Mouse (Mus musculus) cerebellum, adult 9-10 months (tissue): ENCODE results near the gene Ybx1.
A peak's percentile ranks its signal among the peaks of the same experiment; 100 is the strongest.

Experiments used
- DNase-seq: peaks from one replicate; pipeline ENCODE4 v3.0.0; 2022

Gene Ybx1

DNA sequence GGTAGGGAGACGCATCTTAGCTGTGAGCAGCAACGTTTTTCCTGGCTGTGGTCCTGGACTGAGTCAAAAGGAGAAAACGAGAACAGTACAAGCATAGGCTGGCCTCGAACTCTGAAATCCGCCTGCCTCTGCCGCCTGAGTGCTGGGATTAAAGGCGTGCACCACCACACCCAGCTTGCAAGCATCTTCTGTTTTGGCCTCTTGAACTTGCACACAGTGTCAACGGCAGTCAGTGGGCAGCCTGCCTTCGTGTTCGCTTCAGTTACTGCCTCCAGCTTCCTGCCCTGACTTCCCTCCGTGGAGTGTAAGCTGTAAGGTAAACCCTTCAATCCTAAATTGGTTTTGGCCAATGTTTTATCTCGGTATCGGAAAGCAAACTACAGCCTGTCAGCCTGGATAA, 27.8 kb downstream of the Ybx1 start:
- no peak for DNase-seq

DNA sequence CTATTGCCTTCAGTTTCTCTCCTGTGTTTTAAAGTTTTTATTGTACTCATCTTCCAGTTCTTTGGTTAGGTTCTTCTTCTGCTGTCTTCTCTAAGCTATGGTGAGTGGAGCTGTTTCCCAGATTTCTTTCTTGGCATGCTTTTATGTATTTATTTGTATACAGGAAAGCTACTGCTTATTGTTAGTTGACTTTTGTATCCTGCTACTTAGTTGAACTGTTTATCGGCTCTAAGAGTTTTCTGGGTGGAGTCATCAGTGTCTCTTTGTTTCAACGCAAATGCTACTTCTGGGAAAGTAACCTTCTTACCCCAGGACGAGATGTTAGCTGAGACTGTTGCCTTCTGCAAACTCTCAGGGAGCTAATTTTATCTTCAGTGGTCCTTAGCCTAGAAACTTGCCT, 30.9 kb downstream of the Ybx1 start:
- DNase-seq, result no peak

DNA sequence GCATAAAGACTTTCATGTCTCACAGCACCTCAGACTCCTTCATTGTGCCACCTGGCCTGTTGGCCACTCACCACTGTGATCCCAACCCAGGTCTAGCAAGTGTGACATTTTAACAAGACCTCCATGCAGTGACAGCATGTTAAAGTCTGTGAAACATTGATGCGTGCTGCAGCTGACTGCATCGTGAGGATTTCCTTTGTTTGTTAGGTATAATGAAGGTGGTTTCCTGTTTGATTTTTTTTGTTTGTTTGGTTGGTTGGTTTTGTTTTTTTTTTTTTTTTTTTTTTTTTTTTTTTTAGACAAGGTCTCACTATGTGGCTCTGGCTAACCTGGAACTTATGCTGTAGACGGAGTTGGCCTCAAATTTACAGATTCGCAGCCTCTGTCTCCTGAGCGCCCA, 31.9 kb downstream of the Ybx1 start:
- DNase-seq, result no peak

DNA sequence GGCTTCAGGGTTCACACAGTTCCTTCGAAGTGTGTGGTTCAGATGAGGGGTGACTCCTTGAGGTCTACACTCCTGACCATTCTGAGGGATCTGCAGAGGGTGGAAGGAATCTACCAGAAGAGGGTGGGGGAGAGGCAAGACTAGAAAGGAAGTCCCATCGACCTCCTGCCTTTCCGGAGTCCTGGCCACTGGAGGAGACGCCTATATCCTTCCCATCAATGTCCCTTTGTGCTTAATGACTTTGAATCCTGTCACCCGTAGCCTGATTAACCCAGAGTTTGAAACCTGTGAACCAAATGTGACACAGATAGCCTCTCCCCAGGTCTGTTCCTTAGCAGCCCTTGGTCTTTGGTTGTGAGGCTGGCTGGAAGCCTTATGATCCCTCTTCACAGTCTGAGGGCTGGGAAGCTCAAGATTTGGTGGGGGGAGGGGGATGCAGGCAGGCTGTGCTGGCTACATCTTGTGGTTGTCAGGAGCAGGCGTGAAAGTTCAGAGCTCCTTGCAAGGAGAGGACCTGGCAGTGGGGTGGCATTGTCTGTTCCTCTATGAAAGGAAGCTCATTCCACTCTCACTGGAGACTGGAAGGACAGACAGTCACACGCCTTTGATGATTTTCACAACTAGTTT, 33.2 kb downstream of the Ybx1 start:
- DNase-seq, result no peak

DNA sequence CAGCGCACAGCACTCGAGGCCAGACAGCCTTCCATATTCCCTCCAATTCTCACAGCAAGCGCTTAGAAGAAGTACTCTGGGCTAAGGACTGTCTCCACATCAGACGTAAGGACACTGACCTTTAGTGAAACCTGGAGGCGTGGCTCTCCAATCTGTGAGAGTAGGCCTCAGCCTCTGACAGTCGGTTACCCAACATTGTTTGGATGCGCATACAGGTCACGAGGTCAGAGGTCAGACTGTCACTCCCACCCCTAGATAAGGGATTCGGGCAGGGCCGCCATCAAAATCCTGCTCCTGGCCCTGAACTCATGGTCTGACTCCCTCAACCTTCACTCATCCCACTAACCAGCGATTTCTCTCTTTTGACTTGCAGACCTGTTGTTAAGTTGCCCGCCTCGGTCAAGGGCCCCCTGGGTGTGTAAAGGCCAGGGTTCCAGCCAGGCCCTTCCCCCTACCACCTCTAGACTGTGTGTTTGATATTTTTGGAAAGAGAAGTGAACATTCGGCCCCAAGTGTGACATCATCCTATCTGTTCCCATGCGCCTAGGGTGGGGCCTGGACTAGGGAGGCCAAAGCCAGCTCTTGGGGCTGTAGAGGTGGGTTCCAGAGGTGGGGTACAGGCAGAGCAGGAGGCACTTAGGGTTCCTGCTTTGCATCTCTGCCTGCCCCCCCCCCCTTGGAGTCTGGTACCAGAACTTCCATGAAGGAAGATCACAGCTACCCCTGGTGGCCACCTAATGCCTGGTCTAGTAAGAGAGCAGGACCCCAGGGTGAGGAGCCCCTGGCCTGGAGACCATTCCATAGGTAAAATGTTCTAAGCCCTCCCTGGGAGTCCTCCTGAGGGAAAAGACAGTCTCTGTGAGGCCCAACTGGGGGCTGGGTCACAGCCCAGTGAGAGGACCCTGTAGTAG, 34.8 kb downstream of the Ybx1 start:
- no peak for DNase-seq

GRCm38 (mm10) chr4:119257083-119257482, 37.3 kb downstream of the Ybx1 start:
- no peak for DNase-seq

- no peak for DNase-seq
Observed at GRCm38 (mm10) chr4:119255351-119255750, 39.1 kb downstream of the Ybx1 start, which contains the start of gene Cldn19. Gene Cldn19, plus strand, starts transcription at chr4:119255414.

GRCm38 (mm10) chr4:119254012-119254618, 40.3 kb downstream of the Ybx1 start:
- DNase-seq, result no peak

DNA sequence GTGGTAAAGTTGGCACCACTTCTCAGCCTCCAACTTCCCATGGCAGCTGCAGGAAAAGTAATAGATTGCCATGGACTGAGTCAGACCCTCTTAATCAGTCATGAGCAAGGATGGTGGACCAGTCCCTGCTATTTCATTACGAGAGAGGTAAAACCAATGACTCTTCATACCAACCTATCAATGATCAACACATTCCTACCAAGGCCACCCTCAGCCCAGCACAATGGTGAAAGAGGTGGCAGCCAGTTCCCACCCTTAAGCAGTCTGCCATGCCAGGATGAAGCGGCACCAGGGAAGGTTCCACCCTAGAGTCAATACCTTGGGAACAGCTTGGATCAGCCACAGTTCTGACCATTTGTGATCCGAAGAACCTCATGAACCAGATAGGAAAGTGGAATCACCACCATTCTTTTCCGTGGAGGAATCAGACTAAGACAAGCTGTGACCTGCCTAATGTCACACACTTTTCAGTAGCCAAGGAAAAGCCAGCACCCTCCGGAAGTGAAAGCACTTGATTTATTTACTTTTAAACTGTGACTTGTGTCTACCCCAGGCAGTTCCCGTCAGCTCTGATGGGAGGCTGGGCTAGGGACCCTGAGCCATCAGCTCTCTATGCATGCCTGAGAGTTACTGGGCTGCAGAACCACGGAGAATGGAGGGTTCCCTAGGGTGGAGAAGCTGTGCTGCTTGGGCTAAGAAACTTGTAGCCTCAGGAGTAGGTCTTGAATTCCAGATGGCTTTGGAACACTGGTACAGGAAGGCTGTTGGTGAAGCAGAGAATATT, 42.2 kb downstream of the Ybx1 start:
- DNase-seq, result no peak

- no peak for DNase-seq
Observed at GRCm38 (mm10) chr4:119248407-119248965, 45.9 kb downstream of the Ybx1 start.

DNA sequence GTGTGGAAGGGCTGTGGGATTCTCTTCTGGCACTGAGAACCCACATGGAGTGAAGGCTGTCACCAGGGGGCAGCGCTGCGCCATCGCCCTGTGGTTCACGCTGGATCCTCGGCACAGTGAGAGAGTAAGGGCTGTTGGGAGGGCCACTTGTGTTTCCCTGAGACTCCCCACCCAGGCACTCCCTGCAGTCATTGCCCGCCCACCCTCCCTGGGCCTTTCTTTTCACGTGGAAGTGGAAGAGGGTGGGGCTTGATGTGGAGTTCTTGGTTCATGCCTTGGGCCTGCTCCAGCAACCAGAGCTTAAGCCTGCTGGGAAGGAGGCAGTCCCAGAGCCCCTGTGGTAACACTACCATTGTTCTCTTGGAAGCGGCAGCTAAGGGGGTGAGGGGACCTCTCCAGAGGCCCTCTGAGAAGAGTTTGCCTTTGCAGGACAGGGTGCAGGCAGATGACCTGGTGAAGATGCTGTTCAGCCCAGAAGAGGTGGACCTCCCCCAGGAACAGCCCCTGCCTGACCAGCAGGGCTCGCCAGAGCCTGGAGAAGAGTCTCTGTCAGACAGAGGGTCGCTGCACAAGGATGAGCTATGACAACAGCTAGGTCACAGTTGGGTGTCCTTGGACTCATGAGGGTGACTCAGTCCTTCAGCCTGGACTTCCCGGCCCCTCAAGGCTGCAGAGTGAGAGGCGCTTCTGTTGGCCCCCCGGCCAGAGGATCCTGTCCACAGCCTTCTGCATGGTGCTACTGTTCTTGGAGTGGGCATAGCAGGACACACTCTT, 46.8 kb downstream of the Ybx1 start:
- DNase-seq, result no peak

DNA sequence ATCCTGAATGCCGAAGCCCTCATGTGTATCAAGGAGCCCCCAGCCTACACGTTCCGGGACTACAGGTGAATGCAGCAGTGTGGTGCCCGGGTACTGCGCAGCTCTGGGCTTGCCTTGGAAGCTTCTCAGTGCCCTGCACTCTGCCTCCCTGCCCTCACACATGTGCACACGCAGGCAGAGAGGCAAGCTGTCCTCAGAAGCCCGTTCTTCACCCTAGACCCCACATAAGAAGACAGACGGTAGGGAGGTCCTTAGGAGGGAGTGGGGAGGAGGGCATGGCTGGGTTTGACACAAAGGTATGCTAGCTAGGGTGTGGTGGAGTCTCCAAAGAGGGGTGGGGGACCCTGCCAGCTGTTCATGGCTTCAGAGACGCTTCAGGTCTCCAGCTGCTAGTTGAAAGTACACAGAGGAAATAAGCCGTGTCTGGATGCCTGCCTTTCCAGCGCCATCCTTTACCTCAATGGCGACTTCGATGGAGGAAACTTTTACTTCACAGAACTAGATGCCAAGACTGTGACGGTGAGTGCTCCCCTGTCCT, 47.6 kb downstream of the Ybx1 start:
- no peak for DNase-seq

DNA sequence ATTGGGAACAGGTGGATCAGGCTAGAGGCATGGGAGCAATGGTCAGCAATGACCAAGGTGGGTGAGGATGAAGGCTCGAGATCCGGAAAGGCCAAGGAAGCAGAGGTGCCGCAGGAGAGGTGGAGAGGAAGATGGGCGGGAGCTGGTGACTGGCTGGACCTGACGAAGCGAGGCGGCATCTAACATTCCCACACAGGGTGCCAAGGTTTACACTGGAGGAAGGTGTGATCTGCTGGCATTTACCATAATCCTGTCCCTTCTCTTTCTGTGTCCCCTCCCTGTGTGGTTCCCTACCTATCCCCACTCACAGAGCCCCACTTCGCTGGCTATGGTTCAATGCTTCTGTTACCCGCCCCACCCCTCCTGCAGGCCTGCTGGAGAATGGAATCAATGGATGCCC, 48.4 kb downstream of the Ybx1 start:
- DNase-seq, result no peak

DNA sequence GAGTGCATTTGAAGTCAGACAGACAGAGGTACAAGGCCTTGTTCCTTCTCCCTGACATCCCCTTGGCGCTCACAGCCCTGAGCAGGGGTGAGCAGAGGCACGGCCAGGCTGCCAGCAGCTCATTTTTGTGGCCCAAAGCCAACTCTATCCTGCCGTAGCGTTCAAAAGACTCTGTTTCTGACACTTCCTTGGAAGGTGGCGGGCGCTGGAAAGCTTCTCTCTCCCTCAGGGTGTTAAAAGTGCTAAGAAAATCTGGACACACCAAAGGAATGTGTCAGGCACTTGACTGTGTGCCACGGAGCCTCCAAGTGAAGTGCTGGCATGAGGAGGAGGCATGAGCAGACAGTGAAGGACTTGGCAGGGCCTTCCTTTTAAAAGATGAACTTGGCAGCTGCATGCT, 48.8 kb downstream of the Ybx1 start:
- DNase-seq, result no peak

DNA sequence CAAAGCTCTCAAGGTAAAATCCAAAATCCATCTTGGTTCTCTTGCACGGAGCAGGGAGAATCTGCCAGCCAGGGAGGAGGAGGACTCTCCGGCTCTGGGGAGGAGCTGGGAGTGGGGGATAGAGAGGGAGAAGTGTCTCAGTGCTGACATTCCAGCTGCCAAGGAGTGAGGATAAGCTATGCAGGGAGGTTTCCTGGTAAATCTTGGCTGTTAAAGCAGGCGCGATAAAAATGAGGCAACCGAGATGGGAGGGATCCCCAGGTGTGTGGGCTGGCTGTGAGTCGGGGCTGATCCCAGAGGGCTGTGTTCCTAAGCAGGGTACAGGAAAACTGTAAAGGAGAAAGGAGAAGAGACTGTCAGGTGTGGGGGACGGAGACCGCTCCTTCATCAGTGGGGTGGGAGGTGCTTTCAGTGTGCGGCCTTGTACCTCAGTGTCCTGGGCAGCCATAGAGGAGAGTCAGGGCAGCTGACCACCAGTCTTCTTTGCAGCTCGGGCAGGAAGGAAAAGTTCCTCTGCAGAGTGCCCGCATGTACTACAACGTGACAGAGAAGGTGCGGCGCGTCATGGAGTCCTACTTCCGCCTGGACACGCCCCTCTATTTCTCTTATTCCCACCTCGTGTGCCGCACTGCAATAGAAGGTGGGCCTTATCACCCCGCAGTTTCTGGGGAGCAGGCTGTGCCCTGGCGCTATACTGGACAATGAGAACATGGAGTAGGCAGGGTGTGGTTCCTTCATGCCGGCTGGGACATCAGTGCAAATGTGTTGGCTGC, 49.8 kb downstream of the Ybx1 start:
- no peak for DNase-seq

GRCm38 (mm10) chr4:119242571-119242970, 51.8 kb downstream of the Ybx1 start:
- DNase-seq, result no peak

DNA sequence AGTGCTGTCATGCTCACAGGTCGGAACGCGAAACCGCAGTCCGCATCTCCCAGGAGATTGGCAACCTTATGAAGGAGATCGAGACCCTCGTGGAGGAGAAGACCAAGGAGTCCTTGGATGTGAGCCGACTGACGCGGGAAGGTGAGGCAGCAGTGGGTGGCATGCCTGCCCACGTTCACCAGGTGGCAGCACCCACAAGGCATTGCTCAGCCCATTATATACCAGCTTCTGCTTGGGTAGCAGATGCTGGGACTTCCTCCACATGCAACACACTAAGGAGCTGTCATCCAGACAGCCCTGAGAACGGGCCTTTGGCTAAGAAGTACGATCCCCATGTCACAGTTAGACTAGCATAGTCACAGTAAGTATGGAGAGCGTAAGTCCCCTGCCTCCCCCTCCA, 52.7 kb downstream of the Ybx1 start:
- DNase-seq, result no peak

DNA sequence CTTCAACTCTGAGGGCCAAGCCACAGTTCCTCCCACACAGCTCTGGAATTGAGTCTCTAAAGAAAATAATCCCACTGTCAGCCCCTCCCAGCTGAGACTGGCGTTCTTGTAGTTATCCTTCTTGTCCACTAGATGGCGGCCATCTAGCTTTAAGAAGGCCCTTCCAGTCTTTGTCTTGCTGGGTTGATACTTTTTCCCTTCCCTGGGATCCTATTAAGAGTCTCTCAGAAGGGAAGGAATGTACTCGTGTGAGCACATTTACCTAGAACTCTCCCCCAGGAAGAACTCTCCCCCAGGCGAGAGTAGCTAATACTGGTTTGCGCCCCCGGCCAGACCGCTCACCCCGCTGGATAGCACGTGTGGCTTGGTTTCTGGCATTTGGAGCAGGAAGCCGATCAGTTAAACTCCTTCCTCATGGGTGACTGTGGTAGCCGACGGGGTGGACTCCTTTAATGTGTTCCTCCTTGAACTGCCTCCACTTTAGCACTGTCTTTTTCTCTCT, 55.2 kb downstream of the Ybx1 start:
- DNase-seq, result peak; percentile 63

DNA sequence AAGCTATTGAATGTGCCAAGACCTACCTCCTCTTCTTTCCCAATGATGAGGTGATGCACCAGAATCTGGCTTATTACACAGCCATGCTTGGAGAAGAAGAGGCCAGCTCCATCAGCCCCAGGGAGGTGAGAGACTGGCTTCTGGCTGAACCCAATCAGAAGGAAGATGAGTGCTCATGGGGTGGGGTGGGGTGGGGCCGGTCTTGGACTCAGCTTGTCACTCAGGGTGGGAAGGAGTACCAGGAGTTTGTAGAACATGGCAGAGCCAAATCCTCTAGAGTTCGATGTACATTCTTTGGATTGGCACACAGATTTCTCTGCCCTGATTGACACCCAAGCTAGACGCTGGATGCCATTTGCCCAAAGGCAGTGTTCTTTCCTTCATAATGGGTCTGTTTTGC, 55.7 kb downstream of the Ybx1 start:
- no peak for DNase-seq

DNA sequence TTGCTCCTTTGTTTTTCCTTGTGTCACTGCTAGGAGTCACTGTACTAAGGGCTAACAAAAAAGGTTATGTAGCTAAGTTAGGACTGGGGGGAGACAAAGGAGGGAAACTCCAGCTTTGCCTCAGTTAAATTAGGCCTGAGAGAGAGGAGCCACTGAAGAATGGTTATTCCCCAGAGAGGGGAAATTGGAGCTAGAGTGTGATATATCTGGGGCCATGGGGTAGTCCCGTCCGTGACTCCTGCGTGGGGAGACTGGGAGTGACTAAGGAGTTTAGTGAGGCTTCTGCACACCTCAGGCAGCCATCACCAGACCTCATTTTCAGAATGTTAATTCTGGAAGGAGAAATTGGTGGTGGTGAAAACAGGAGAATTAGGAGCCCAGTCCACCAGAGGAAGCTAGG, 60.1 kb downstream of the Ybx1 start:
- no peak for DNase-seq
